Mouse (Mus musculus) layer of hippocampus, adult 6 months (tissue): Measurements from ENCODE around the gene Psmd7. TPM values are rescaled to one million over a fixed set of nuclear protein-coding genes. Genes with fewer than 3 reads are reported as not detected.

Experiments used
- long read RNA-seq, 2 experiments: library from polyadenylated mRNA; unstranded; transcript quantifications; one replicate each; pipeline ENCODE4 v2.0.0; 2019 to 2020
- microRNA-seq: library from miRNA; unstranded; fragments of <30 nt; microRNA quantifications from one replicate; pipeline ENCODE4 v1.2.0, GENCODE M21; 2020
- polyA plus RNA-seq: library from polyadenylated mRNA; unstranded; fragments of <200 nt; fragmentation: Nextera tagmentation; gene quantifications from 2 replicates; pipeline ENCODE4 v1.2.3, GENCODE M21; 2021

Psmd7 gene
- 178 and 196 TPM in 2 replicates for polyA plus RNA-seq
- long read RNA-seq, experiment 1, transcript Psmd7-201 (7 exons, 1,581 nt) = major isoform, 244 of 269 reads
- long read RNA-seq, experiment 1, partial matches to known transcripts = 18 of 269 reads
- long read RNA-seq, experiment 1, other reads (novel, unspliced or antisense) = 7 of 269 reads
- long read RNA-seq, experiment 2, transcript Psmd7-201 (7 exons, 1,581 nt) = major isoform, 801 of 823 reads
- long read RNA-seq, experiment 2, partial matches to known transcripts = 5 of 823 reads
- long read RNA-seq, experiment 2, other reads (novel, unspliced or antisense) = 17 of 823 reads

GRCm38 (mm10) chr8:107587995-107588780 is at the start of gene Psmd7:
Gene Psmd7, minus strand, starts transcription at chr8:107588464.

Small RNAs within 50 kb of the gene (microRNA-seq; reads per million reads assigned to microRNA genes)
- gene Mir140 = 1,333 reads per million, percentile 83 among the genes with 10 or more reads in this experiment

Other genes with a start within 250 kb of the Psmd7 start
- gene Nqo1, start 185.3 kb downstream of the Psmd7 start, polyA plus RNA-seq = 6.3 and 9.9 TPM in 2 replicates
- 33.7 and 34.0 TPM in 2 replicates for gene Nob1, start 163.4 kb downstream of the Psmd7 start, polyA plus RNA-seq
- 37.7 and 48.3 TPM in 2 replicates for gene Wwp2, start 152.1 kb downstream of the Psmd7 start, polyA plus RNA-seq